Mouse (Mus musculus) heart, embryonic 16.5 days (tissue): Measurements from ENCODE around the gene Il17c. TPM values are rescaled to one million over a fixed set of nuclear protein-coding genes. Genes with fewer than 3 reads are reported as not detected.

Source experiments
- ATAC-seq: fragments of 200-750 bp; cut with Nextera tagmentation; replicated peaks from 2 replicates; pipeline ENCODE4 v1.8.0; 2017; ENCODE audit warnings: moderate number of reproducible peaks; ENCODE audit not compliant: insufficient read depth, low FRiP score; ENCODE audit errors: extremely low read depth
- H3K27ac ChIP-seq: fragments of 300-500 bp; sonication (generic); 2 replicates; pipeline ENCODE4 v1.5.1; 2014; ENCODE audit warnings: mild to moderate bottlenecking, low read length, control low read depth, moderate library complexity
- H3K27me3 ChIP-seq: fragments of 300-500 bp; sonication (generic); 2 replicates; pipeline ENCODE4 v1.6.1; 2014; ENCODE audit warnings: low read length, mixed read lengths; ENCODE audit not compliant: control insufficient read depth, insufficient read depth
- H3K36me3 ChIP-seq: fragments of 300-500 bp; sonication (generic); 2 replicates; pipeline ENCODE4 v1.6.1; 2014; ENCODE audit not compliant: control insufficient read depth, insufficient read depth
- H3K4me1 ChIP-seq: fragments of 300-500 bp; sonication (generic); 2 replicates; pipeline ENCODE4 v1.6.1; 2014; ENCODE audit warnings: low read length, mixed read lengths; ENCODE audit not compliant: control insufficient read depth, insufficient read depth
- H3K4me2 ChIP-seq: fragments of 300-500 bp; sonication (generic); 2 replicates; pipeline ENCODE4 v1.6.1; 2014; ENCODE audit warnings: low read depth, mild to moderate bottlenecking, control low read depth, low read length
- H3K4me3 ChIP-seq: fragments of 300-500 bp; sonication (generic); 2 replicates; pipeline ENCODE4 v1.5.1; 2014; ENCODE audit warnings: mild to moderate bottlenecking, control low read depth, low read length
- H3K9ac ChIP-seq: fragments of 300-500 bp; sonication (generic); 2 replicates; pipeline ENCODE4 v1.6.1; 2014; ENCODE audit warnings: low read length, control low read depth
- H3K9me3 ChIP-seq: fragments of 300-500 bp; sonication (generic); replicated peaks from 2 replicates; pipeline ENCODE4 v1.6.1; 2016; ENCODE audit warnings: low read length; ENCODE audit not compliant: control insufficient read depth
- WGBS: fragments of 180-500 bp; shearing (Covaris S2); extraction: QIAGEN DNeasy Blood & Tissue Kit; methylation state at CpG from one replicate; pipeline ENCODE4 v1.1.7; 2014; 5-methylcytosine and 5-hydroxymethylcytosine counted together
- microRNA-seq: library from miRNA; unstranded; fragments of <30 nt; microRNA quantifications from one replicate; pipeline ENCODE4, GENCODE M21; 2017
- polyA plus RNA-seq: library from polyadenylated mRNA; unstranded; fragments of >200 nt; fragmentation: Nextera tagmentation; extraction: Ambion mirVana; gene quantifications from 2 replicates; pipeline ENCODE4 v1.2.1, GENCODE M21; 2015

Gene Il17c
- polyA plus RNA-seq, 1 experiment from 2014 or later, result 0.21 TPM

DNA sequence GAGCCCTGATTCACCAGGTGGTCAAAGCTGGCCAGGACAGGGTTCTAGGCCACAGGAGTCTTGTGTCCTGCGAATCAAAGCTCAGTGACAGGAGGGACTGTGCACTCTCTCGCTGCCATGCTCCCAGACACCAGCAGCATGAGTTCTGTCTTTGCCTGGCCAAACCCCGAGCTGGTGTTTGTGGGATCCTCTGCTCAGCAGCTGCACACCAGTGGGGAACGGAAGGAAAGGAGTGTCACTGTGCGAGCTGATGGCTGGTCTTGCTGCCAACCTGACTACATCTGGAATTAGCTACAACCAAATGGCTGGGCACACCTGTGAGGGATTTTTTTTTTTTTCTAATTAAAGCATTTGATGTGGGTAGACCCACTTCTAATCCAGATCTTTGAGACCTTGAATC lies 48.9 kb downstream of the Il17c start:
- no peak for ATAC-seq
- H3K36me3 ChIP-seq, result peaks cover 15% of the 10 kb centered on the region
- H3K9ac ChIP-seq, result no peak overlapping the region
- H3K27me3 ChIP-seq, result no peaks in the 10 kb centered on the region
- 82% methylated on average over 5 of the region's 5 CpGs for WGBS
- H3K9me3 ChIP-seq, result no peaks in the 10 kb centered on the region
- H3K4me2 ChIP-seq, result no peak overlapping the region
- peaks cover 15% of the 10 kb centered on the region for H3K4me1 ChIP-seq
- no peak overlapping the region for H3K4me3 ChIP-seq
- peak overlapping the region; percentile 30; the same call in 1 of the 2 replicates for H3K27ac ChIP-seq

Small RNA genes within 50 kb of the gene (microRNA-seq; reads per million reads assigned to microRNA genes)
- not detected for gene Gm24366

Other genes with a start within 250 kb of the Il17c start
- 2.9 and 3.1 TPM in 2 replicates for gene Zfpm1, start 139.9 kb upstream of the Il17c start, polyA plus RNA-seq
- not detected in 2 replicates for gene Trhr2, start 61.3 kb upstream of the Il17c start, polyA plus RNA-seq
- gene Zc3h18, start 45.4 kb upstream of the Il17c start, polyA plus RNA-seq, result 28.2 and 28.7 TPM in 2 replicates
- gene Cyba, start 10.9 kb downstream of the Il17c start, polyA plus RNA-seq, result 170 and 202 TPM in 2 replicates
- 15.9 and 16.1 TPM in 2 replicates for gene Mvd, start 21.4 kb downstream of the Il17c start, polyA plus RNA-seq
- gene Snai3, start 38.7 kb downstream of the Il17c start, polyA plus RNA-seq, result 2.8 and 3.6 TPM in 2 replicates
- gene Rnf166, start 54.0 kb downstream of the Il17c start, polyA plus RNA-seq, result 42.1 and 48.6 TPM in 2 replicates
- gene Ctu2, start 54.1 kb downstream of the Il17c start, polyA plus RNA-seq, result 25.2 and 27.8 TPM in 2 replicates
- 13.5 and 15.3 TPM in 2 replicates for gene Piezo1, start 129.3 kb downstream of the Il17c start, polyA plus RNA-seq
- 27.9 and 29.0 TPM in 2 replicates for gene Cdt1, start 146.0 kb downstream of the Il17c start, polyA plus RNA-seq
- 159 and 204 TPM in 2 replicates for gene Aprt, start 154.9 kb downstream of the Il17c start, polyA plus RNA-seq
- gene Galns, start 189.4 kb downstream of the Il17c start, polyA plus RNA-seq, result 10.0 and 10.4 TPM in 2 replicates
- gene Trappc2l, start 189.6 kb downstream of the Il17c start, polyA plus RNA-seq, result 58.2 and 60.1 TPM in 2 replicates
- gene Pabpn1l, start 200.7 kb downstream of the Il17c start, polyA plus RNA-seq, result not detected in 2 replicates